Mouse (Mus musculus): Measurements from ENCODE around the gene Tmem151a.

DNA sequence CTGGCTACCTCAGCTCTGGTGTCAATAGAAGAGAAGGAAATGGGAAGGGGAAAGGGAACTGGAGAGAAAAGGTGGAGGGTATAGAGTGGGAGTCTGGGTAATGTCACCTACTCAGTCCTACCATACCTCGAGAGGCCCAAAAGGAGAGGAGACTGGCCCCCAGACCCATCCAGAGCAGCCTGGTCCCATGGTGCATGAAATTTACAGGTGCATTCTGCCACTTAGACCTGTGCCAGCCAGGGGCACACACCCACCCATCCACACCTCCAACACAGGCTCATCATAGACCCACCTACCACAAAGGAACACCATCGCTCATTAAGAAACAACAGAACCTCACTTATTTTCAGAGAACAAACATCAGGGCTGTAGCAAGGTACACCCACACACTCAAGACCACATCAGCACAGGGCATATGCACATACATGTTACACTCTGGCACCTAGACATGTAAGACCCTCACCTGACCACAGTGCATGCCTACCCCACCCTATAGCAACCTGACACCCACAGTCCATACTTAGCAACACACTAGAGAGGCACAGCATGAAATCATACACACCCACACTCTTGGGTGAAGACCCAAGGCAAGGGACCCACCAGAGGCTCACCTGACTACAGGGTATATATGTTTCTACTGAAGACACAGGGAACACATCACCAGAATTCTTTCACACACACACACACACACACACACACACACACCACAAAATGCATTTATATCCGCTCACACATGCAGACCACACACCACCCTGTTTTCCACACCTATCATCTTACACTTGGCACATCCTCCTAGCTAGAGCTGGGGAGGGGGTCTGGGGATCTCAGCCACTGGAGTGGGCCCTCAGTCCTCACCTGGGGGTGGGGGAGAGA is 1.1 kb downstream of the Tmem151a start:
- TF ChIP-seq ZC3H11A (IDR thresholded peaks at IDR 0.05; ENCODE audit: low read depth, low read length) (no peak), CHD2 (IDR thresholded peaks at IDR 0.05; ENCODE audit: low read length) (no peak), USF2 (conservative IDR thresholded peaks at IDR 0.05; ENCODE audit: low read depth, low read length) (no peak), CTCF (conservative IDR thresholded peaks at IDR 0.05 in 1 of 2, IDR thresholded peaks at IDR 0.05 in 1 of 2; ENCODE audit: low read depth in 2 of 2, low read length in 2 of 2) (no peak), ZKSCAN1 (IDR thresholded peaks at IDR 0.05; ENCODE audit: borderline replicate concordance, low read depth, low read length) (no peak), NRF1 (IDR thresholded peaks at IDR 0.05; ENCODE audit: low read depth, low read length) (no peak), GABPA (IDR thresholded peaks at IDR 0.05; ENCODE audit: insufficient replicate concordance, low read depth, low read length) (no peak), PAX5 (IDR thresholded peaks at IDR 0.05; ENCODE audit: low read length) (no peak), POLR2A (IDR thresholded peaks at IDR 0.05; ENCODE audit: low read depth, low read length) (no peak), ETS1 (conservative IDR thresholded peaks at IDR 0.05; ENCODE audit: low read depth, low read length) (no peak), UBTF (IDR thresholded peaks at IDR 0.05; ENCODE audit: low read depth, low read length) (no peak), USF1 (IDR thresholded peaks at IDR 0.05; ENCODE audit: low read depth, low read length) (no peak), NELFE (IDR thresholded peaks at IDR 0.05; ENCODE audit: low read depth, low read length) (no peak)
